Mouse (Mus musculus) retina, embryonic 14.5 days (tissue): ENCODE results near the gene Hao2.

Experiments
- DNase-seq: peaks from one replicate; pipeline ENCODE4 v3.0.0-alpha.2; 2015; ENCODE audit warnings: low spot score

Hao2 gene

DNA sequence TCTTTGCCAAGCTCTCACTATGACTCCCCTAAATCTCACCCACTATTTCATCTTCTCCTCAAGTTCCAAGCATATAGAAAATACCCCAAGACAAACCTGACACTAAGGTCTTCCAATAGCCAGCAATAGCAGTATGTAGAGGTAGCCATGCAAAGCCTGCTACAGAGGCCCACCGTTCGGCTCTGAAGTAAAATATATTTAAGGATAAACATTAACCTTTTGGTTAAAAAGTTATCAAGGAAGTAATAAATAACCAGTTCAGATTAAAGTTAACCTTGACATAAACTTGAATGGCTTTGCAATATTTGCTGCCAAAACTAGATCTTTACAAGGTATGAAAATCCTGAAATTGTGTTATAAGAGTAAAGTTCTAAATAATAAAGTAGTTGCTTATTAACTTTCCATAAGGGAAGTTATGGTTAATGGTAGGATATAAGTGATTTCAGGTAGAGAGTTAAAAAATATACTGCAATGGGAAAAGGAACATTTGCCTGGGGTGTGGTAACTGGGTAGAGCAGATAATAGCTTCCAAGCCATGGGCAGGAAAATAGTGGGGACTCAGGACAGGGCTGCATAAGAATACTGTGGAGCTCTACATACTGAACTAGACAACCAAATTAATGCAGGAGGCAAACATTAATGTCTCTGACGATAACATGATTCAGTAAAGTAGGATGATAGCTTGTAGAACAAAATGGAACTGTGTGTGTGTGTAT lies at the start of gene Hao2:
TSS of gene Hao2 (minus strand) at position 183 of the 716 bp plus-strand sequence.
- no peak for DNase-seq

DNA sequence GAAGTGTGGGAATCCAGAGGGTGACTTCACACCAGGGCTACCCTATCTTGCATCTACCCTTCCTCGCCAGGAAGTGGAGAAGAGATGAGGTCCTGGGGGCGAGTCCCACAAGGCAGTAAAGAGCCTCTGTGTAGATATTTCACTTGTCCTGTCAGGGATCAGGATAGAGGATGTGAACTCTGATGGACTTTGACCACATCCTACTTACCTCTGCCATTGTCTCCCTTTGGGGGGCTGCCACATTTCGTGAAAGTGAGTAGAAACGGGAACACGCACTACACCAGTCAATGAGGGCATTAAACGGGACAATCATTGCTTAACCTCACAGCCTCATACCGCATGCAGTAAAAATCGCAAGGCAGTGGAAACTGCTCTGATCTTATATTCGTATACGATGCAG lies 48.6 kb upstream of the Hao2 start:
- DNase-seq: no peak

DNA sequence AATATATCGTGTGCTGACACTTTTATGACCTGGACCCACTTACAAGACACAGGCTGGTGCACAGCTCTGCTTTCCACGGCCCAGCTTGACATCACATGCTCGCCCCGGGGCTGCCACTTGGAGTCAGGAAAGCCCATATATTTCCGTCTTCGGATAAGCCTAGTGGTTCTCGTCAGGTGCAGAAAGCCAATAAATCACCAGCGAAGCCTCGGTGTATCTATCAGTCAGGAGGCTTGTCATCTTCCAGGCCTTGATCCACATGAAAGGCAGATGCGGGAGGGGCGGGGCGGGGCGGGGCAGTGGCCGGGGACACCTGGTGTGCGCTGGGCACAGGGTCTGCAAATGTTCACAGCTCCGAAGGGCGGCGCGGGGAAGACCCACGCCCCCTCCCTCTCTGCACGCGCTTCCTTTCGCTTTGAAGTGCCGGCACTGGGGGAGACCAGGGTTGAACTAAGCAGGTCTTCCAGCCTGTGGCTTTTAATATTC lies 48.1 kb upstream of the Hao2 start:
- no peak for DNase-seq

GRCm38 (mm10) chr3:98940225-98940624 lies 47.2 kb upstream of the Hao2 start:
- no peak for DNase-seq

GRCm38 (mm10) chr3:98936446-98936845 lies 43.4 kb upstream of the Hao2 start:
- DNase-seq: no peak

GRCm38 (mm10) chr3:98934601-98935000 lies 41.6 kb upstream of the Hao2 start:
- DNase-seq: no peak

- no peak for DNase-seq
These were observed 41.0 kb upstream of the Hao2 start for GRCm38 (mm10) chr3:98934041-98934440.

GRCm38 (mm10) chr3:98932421-98932820 lies 39.4 kb upstream of the Hao2 start:
- no peak for DNase-seq

- no peak for DNase-seq
These were observed 38.8 kb upstream of the Hao2 start for GRCm38 (mm10) chr3:98931836-98932235.

DNA sequence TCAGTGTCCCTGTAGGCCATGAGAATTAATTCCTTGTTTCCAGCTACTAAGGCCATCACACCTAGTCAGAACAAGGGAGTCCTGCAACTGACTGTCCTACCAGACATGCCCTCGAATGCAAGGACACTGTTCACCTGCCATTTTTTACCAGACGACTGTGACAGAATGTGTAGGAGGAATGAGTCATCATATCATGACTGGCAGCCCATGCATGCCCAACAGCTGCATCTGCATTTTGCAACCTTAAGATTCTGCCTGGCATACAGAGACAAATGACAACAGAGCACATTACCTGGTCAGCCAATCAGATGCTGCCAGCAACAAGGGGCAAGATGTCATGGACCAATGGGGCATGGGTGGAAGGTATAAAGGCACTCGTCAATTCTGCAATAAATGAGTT lies 27.4 kb upstream of the Hao2 start:
- DNase-seq: no peak

DNA sequence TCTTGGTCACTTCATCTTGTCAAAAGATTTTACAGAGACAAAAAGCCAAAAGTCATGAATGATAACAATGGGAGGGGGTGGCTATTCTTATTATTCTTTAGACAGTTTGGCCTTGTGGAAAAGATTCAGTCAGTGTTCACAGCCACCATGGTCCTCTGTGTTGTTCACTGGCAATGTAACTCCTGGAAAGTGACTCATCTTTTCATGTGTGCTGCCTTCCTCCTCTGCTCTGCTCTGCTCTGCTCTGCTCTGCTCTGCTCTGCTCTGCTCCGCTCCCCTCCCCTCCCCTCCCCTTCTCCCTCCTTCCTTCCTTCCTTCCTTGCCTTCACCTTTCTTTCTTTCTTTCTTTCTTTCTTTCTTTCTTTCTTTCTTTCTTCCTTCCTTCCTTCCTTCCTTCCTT lies 24.2 kb upstream of the Hao2 start:
- DNase-seq: no peak

DNA sequence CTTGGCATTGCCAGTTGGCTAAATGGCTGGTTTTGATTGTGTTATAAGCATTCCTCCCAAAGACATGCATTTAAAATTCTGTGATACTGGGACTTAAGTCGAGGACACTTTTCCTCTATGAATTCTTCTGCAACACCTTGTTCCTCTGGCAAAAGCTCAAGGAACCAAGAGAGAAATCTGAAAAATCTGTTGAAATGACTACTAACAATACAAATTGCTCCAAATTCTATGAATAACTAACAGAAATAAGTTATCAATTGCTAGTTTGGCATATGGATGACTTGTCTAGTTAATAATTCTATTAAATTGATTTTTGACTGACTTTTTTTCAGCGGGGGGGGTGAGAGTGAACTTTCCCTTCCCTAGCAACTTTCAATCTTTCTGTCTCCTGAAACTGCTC lies 23.8 kb upstream of the Hao2 start:
- no peak for DNase-seq

GRCm38 (mm10) chr3:98915659-98916058 lies 22.6 kb upstream of the Hao2 start:
- DNase-seq: peak; percentile 71

DNA sequence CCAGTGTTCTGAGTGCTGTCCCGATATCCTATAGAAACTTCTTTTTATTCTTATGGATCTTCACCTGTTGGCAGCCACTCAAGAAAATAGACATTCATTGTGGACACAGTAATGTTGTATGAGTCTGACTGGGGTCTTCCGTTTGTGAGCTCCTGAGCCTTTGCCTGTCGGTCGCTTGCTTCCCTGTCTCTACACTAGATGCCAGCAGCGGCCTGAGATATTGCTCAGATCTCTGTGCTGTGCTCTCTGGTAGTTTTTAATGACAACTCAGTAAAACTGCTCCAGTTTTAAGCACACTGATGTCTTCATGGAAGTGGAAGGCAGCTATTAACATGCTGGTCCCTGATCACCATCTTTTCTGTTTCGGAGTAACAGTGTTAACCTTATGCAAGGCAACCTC lies 20.6 kb upstream of the Hao2 start:
- no peak for DNase-seq

- DNase-seq: no peak
These were observed 4.6 kb upstream of the Hao2 start for GRCm38 (mm10) chr3:98897606-98898005.

GRCm38 (mm10) chr3:98895071-98895601 lies 2.1 kb upstream of the Hao2 start:
- DNase-seq: peak; percentile 69

DNA sequence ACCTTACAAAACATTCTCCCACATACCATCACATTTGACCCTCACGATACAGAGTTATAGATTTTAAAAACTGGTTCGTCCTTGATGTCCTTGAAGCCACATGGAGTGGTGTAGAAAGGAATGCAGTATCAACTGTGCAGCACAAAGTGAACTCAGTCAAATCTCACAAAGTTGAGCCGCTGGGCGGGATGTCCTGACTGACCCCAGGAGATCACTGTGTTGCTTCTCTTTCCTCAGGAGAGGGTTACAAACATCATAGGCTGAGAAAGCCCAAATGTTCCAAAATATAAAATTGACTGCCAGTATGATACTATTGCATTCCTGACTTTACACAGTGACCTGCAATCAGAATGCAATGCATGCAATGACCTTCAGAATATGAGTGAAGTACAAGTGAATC lies 2.6 kb downstream of the Hao2 start:
- no peak for DNase-seq

DNA sequence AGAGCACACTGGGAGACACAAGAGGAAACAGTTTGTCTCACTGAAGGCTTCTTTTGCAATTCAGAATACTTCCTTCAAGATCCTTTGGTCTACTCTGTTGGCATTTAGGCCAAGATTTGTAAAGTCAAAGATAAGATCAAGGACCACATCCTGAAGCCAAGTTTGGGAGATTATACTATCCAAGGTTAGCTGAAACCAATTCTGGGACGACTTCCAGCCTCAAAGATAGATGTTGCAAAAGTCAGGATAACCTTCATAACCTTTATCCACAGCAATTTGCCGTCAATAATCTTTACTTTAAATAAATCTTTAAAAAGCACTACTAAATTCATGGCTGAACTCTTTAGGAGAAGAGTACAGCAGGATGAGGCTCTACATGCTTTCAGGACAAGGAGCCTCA lies 4.8 kb downstream of the Hao2 start:
- no peak for DNase-seq

DNA sequence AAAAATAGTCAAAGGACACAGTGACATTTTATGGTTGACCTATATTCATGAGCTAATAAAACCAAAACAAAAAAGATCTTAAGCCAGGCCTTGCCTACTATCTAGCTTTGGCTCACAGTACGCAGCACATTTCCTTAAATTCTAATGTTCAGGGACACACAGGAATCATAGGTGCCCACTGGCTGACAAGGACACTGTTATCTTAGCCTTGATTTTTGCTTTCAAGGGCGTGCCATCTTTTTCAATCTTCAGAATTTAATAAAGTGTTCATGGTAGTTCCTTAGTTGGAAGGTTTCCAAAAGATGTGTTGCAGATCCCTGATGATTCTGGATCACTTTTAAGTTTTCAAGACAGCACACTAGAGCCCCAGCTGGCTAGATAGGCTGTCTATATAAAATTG lies 12.2 kb downstream of the Hao2 start:
- DNase-seq: no peak

- no peak for DNase-seq
These were observed 12.8 kb downstream of the Hao2 start for GRCm38 (mm10) chr3:98880216-98880615.

DNA sequence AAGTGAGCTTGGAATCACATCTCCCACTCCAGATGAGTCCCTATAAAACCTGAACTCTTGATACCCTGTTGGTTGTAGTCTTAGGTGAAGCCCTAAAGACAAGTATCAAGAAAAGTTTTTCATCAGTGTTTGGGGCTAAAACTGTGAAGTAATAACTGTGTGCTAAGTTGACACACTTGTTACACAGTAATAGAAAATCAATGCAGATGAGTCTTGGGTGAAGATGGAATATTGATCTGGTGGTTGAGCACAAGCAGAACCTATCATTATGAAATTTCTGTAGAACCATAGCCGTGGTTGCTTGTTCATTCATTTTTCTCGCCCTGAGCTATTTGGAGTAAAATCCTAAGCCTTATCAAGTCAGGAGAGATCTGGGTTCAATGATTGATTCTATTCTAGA lies 24.8 kb downstream of the Hao2 start:
- DNase-seq: no peak

- no peak for DNase-seq
These were observed 30.2 kb downstream of the Hao2 start for GRCm38 (mm10) chr3:98862800-98863199.

GRCm38 (mm10) chr3:98859576-98859975 lies 33.5 kb downstream of the Hao2 start, which contains the start of gene Hsd3b1:
Hsd3b1 (minus strand) TSS chr3:98859794.
- no peak for DNase-seq

DNA sequence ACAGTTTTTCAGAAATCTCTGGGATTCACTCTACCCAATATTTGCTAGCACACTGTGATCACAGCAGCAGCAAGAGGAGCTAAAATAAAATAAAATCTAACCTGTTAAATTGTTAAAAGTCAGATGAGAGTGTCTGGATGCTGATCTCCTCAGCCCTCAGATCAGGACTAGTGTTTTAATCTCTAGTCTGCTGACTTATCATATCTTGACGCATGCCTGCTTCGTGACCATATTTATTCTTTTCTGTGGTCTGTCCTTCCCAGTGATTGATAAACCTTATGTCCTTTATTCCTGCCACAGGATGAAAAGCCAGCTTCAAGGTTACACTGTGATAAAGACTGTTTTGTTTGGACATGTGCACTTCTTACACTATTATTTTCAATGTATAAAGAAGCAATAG lies 35.0 kb downstream of the Hao2 start:
- DNase-seq: no peak
